Mouse (Mus musculus) thymus, adult 2 months (tissue): ENCODE results near the gene 1810009A15Rik. TPM values are rescaled to one million over a fixed set of nuclear protein-coding genes. Genes with fewer than 3 reads are reported as not detected.
A peak's percentile ranks its signal among the peaks of the same experiment; 100 is the strongest.
"Not testable (repeated sequence)": the region's sequence is repeated elsewhere in the genome, so short reads cannot be mapped to it uniquely, and the experiment has no call there.

Experiments
- DNase-seq: peaks from one replicate; pipeline ENCODE4 v3.0.0; 2021
- H3K27ac ChIP-seq: fragments of 200-500 bp; 2 replicates; pipeline ENCODE4 v1.5.1; 2012; ENCODE audit warnings: low read length, control low read depth; ENCODE audit not compliant: control insufficient read depth, insufficient read depth
- H3K27me3 ChIP-seq: fragments of 200-500 bp; 2 replicates; pipeline ENCODE4 v1.6.1; 2012; ENCODE audit warnings: mild to moderate bottlenecking, low read length, moderate library complexity, mixed read lengths; ENCODE audit not compliant: control insufficient read depth, insufficient read depth
- H3K36me3 ChIP-seq: fragments of 200-500 bp; 2 replicates; pipeline ENCODE4 v1.6.1; 2012; ENCODE audit warnings: mild to moderate bottlenecking, low read length, moderate library complexity; ENCODE audit not compliant: control insufficient read depth, insufficient read depth
- H3K4me1 ChIP-seq: fragments of 200-500 bp; replicated peaks from 2 replicates; pipeline ENCODE4 v1.6.1; 2012; ENCODE audit warnings: low read length; ENCODE audit not compliant: control insufficient read depth, insufficient read depth
- H3K4me3 ChIP-seq: fragments of 200-500 bp; 2 replicates; pipeline ENCODE4 v1.5.1; 2012; ENCODE audit warnings: mild to moderate bottlenecking, low read length, control low read depth, moderate library complexity; ENCODE audit not compliant: control insufficient read depth, insufficient read depth
- CTCF ChIP-seq: fragments of 200-500 bp; IDR thresholded peaks from 2 replicates; pipeline ENCODE4 v1.5.1; 2012; ENCODE audit warnings: mild to moderate bottlenecking, control low read depth, low read length, moderate library complexity, borderline replicate concordance; ENCODE audit not compliant: control insufficient read depth, poor library complexity, insufficient read depth; ENCODE audit errors: extremely low read depth
- POLR2A ChIP-seq: fragments of 200-500 bp; IDR thresholded peaks from 2 replicates; pipeline ENCODE4 v1.6.1; 2012; ENCODE audit warnings: mild to moderate bottlenecking, low read length, control low read depth, moderate library complexity; ENCODE audit not compliant: control insufficient read depth, poor library complexity, insufficient read depth; ENCODE audit errors: extremely low read depth
- WGBS: fragments of 180-500 bp; shearing (Covaris S2); methylation state at CpG from one replicate; pipeline ENCODE4 v1.1.7; 2018; 5-methylcytosine and 5-hydroxymethylcytosine counted together
- polyA plus RNA-seq: library from polyadenylated mRNA; depleted of rRNA; stranded (reverse); fragments of >200 nt; gene quantifications from 2 replicates; pipeline ENCODE4 v1.2.3, GENCODE M21; 2012

Gene 1810009A15Rik
- polyA plus RNA-seq, 1 experiment = 19.1 TPM

GRCm38 (mm10) chr19:8895397-8895960 is 6.8 kb downstream of the 1810009A15Rik start:
- WGBS = 91% methylated on average over 9 of the region's 9 CpGs
- peaks cover 13% of the 10 kb centered on the region for H3K4me1 ChIP-seq
- TF ChIP-seq POLR2A (no peak), CTCF (no peak)

GRCm38 (mm10) chr19:8896231-8896630 is 7.6 kb downstream of the 1810009A15Rik start:
- 94% methylated on average over 5 of the region's 5 CpGs for WGBS
- peaks cover 13% of the 10 kb centered on the region for H3K4me1 ChIP-seq
- not testable (repeated sequence) for H3K27me3 ChIP-seq, H3K4me3 ChIP-seq, DNase-seq, H3K36me3 ChIP-seq, H3K27ac ChIP-seq

More at GRCm38 (mm10) chr19:8895397-8895960, 6.8 kb downstream of the 1810009A15Rik start:
- no peak overlapping the region for H3K27ac ChIP-seq
- no peaks in the 10 kb centered on the region for H3K27me3 ChIP-seq
- H3K4me3 ChIP-seq = no peak overlapping the region
- DNase-seq = no peak
- H3K36me3 ChIP-seq = peaks cover 6% of the 10 kb centered on the region

GRCm38 (mm10) chr19:8897211-8897864 is 8.7 kb downstream of the 1810009A15Rik start:
- Histone ChIP-seq H3K4me3 (peak overlapping the region; percentile 81), H3K4me1 (peaks cover 13% of the 10 kb centered on the region)
- H3K27ac ChIP-seq, H3K27me3 ChIP-seq, H3K36me3 ChIP-seq: not testable (repeated sequence)
- TF ChIP-seq POLR2A = 0 out of 2 replicates have a peak, but pooled peaks have one; percentile 26
- DNase-seq = peak; percentile 22
- 47% methylated on average over 21 of the region's 21 CpGs for WGBS

- H3K27me3 ChIP-seq = no peaks in the 10 kb centered on the region
- DNase-seq = peak; percentile 94
- H3K4me1 ChIP-seq = peaks cover 13% of the 10 kb centered on the region
- TF ChIP-seq POLR2A (no peak; the same call in none of the 2 replicates), CTCF (0 out of 2 replicates have a peak, but pooled peaks have one; percentile 31)
- peaks cover 8% of the 10 kb centered on the region for H3K36me3 ChIP-seq
- peak within 1 kb of the TSS; percentile 81 for H3K4me3 ChIP-seq
- WGBS = under 1% methylated on average over 53 of the region's 53 CpGs
- peak within 1 kb of the TSS; percentile 75 for H3K27ac ChIP-seq
These were observed 9.3 kb downstream of the 1810009A15Rik start, which contains the start of gene Ganab for GRCm38 (mm10) chr19:8897865-8898495. Ganab (plus strand) TSS chr19:8898071.

- no peak for DNase-seq
- Histone ChIP-seq H3K4me1 (peaks cover 12% of the 10 kb centered on the region), H3K27me3 (no peaks in the 10 kb centered on the region), H3K4me3 (peak overlapping the region; percentile 81), H3K27ac (peak overlapping the region; percentile 75), H3K36me3 (peaks cover 14% of the 10 kb centered on the region)
- 2% methylated on average over 13 of the region's 13 CpGs for WGBS
- TF ChIP-seq POLR2A (no peak), CTCF (no peak)
These were observed 9.9 kb downstream of the 1810009A15Rik start for GRCm38 (mm10) chr19:8898576-8898975.

GRCm38 (mm10) chr19:8899079-8899478 is 10.4 kb downstream of the 1810009A15Rik start:
- Histone ChIP-seq H3K27me3 (no peaks in the 10 kb centered on the region), H3K4me1 (peaks cover 9% of the 10 kb centered on the region), H3K36me3 (peaks cover 17% of the 10 kb centered on the region), H3K4me3 (no peak overlapping the region), H3K27ac (no peak overlapping the region)
- no peak for DNase-seq
- TF ChIP-seq CTCF (no peak), POLR2A (no peak)
- 59% methylated on average over 3 of the region's 3 CpGs for WGBS

- DNase-seq = no peak
- Histone ChIP-seq H3K4me1 (no peaks in the 10 kb centered on the region), H3K27me3 (no peaks in the 10 kb centered on the region), H3K4me3 (no peak overlapping the region), H3K27ac (no peak overlapping the region), H3K36me3 (peaks cover 55% of the 10 kb centered on the region)
- 96% methylated on average over 5 of the region's 5 CpGs for WGBS
- TF ChIP-seq POLR2A = no peak
- no peak for TF ChIP-seq CTCF
These were observed 14.8 kb downstream of the 1810009A15Rik start for GRCm38 (mm10) chr19:8903412-8903811.
